Mouse (Mus musculus) left cerebral cortex, adult 2 months (tissue): ENCODE results near the gene Trio. TPM values are rescaled to one million over a fixed set of nuclear protein-coding genes. Genes with fewer than 3 reads are reported as not detected.

Experiments used
- DNase-seq, 2 experiments: peaks; one replicate each; pipeline ENCODE4 v3.0.0; 2021 to 2022; ENCODE audit warnings: low spot score in 2 of 2, mixed read lengths in 1 of 2; ENCODE audit errors: extremely low spot score in 1 of 2
- H3K27ac ChIP-seq: fragments of 200-600 bp; 2 replicates; pipeline ENCODE4 v1.8.1; 2022
- H3K4me3 ChIP-seq: fragments of 200-600 bp; 2 replicates; pipeline ENCODE4 v1.8.1; 2022
- CTCF ChIP-seq: fragments of 200-600 bp; IDR thresholded peaks from 2 replicates; pipeline ENCODE4 v1.8.1; 2022; ENCODE audit warnings: antibody characterized with exemption, mild to moderate bottlenecking, moderate library complexity
- intact Hi-C: fragments of 180-260 bp; cut with DNase I; formaldehyde crosslinking; loops from one replicate; pipeline ENCODE4 v1.15.1; 2025
- total RNA-seq, 2 experiments: library from RNA; stranded (reverse); gene quantifications; 2 replicates each; pipeline ENCODE4 v1.2.3; 2021

The Trio gene
- total RNA-seq, 2 experiments from 2014 or later: 252 to 279 TPM

GRCm38 (mm10) chr15:27810262-27810661 lies 215.4 kb downstream of the Trio start:
- no peak for DNase-seq
- H3K27ac ChIP-seq: peak overlapping the region; percentile 8; the same call in 1 of the 2 replicates
- no peak overlapping the region for H3K4me3 ChIP-seq
- TF ChIP-seq CTCF: no peak
- intact Hi-C loops: no loop called here

DNA sequence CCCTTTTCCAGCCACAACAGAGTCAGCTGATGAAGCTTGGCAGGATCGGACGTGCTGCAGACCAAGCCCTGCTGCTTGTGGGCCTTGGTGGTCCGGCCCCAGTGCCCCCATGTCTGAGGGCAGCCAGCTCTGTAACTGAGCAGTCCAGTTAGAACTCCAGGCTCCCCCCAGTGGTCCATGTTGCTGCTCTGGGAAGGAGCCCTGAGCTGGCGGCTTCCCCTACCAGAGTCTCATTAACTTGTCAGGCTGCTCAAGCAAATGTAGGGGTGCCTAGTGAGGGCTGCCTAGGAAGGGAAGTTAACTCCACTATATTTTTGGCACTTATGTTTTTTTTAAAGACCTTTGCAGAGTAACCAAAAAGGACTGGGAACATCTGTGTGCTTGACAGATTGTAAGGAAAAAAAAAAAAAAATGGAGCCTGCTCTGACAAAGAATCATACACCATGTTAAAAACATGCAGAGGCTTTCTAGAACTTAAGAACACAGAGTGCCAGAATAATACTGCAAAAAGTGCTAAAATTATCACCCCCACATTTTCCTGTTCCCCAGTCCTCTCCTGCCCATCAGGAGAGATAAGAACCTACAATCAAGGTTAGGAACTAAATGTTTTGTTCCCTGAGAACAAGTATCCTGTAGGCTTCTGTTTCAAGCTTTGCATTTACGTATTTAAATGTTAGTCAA lies 216.9 kb downstream of the Trio start:
- Histone ChIP-seq H3K27ac (peak overlapping the region; percentile 80), H3K4me3 (no peak overlapping the region)
- intact Hi-C loops: loop anchor here (2.0 to 5.0 kb wide), 2 partner anchors 20 to 56 kb away; no protein-coding TSS in a partner anchor
- peak; percentile 45 for TF ChIP-seq CTCF
- peak in 1 of 2 experiments; percentile 56 for DNase-seq

DNA sequence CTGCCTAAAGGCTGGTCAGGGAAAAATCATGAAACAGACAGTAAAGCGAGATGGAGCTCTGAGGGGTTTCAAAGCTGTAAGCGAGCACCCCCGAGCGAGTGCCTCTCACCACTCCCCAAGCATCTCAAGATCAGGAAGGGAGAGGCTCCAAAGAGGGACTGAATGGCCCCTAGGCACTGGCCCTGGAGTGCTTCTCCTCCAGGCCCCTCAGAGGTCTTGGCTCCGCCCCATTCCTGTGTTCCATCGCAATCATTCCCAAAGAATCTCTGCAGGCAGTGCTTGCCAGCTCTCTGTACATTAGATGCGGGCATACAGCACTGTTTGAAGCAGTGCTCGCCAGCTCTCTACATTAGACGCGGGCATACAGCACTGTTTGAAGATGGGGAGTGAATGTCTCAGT lies 219.4 kb downstream of the Trio start:
- intact Hi-C loops: loop anchor here (5.0 kb wide), 1 partner anchor 54 kb away; no protein-coding TSS in a partner anchor
- no peak for DNase-seq
- 0 out of 2 replicates have a peak overlapping the region, but pooled peaks have one; percentile 24 for H3K27ac ChIP-seq
- no peak for TF ChIP-seq CTCF
- H3K4me3 ChIP-seq: no peak overlapping the region

- DNase-seq: no peak
- intact Hi-C loops: loop anchor here (5.0 kb wide), 1 partner anchor 53 kb away; no protein-coding TSS in a partner anchor
- Histone ChIP-seq H3K4me3 (no peak overlapping the region), H3K27ac (peak overlapping the region; percentile 11; the same call in 1 of the 2 replicates)
- no peak for TF ChIP-seq CTCF
These were observed 220.0 kb downstream of the Trio start for GRCm38 (mm10) chr15:27805654-27806053.

GRCm38 (mm10) chr15:27804447-27804846 lies 221.2 kb downstream of the Trio start:
- peak overlapping the region; percentile 42 for H3K27ac ChIP-seq
- intact Hi-C loops: no loop called here
- H3K4me3 ChIP-seq: no peak overlapping the region

DNA sequence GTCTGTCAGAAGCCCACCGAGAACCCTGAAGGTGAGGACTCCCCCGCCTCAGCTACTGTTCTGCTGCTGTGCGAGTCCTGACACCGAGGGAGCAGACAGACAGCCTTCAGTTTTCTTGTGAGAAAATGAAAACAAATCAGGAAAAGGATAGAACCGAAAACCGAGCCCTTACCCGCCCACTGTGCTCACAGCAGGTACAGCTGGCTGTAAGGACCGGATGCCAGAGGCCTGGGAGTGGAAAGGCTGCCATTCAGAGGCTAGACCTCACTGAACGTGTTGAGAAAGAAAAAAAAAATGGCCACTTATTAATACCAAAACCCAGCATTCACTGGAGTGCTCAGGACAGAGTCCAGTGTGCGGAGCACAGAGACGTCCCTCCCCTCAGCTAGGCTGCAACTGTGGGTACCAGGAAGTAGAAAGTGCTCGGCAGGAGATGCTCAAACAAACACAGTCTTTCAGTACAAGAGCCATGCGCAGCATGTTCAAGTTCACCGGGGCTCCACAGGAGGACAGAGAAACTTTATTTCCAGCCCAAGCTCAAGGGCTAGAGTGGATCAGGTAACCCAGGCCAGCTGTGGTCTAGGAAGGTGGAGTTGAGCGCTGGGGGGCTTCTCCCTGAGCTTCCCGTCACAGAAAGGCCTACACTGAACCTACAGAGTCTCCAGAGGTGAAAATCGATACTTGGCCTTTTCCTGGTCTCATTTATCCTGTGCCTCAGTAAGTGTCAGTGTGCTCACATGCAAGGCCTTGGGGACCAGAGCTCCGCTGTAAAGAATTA lies 221.9 kb downstream of the Trio start:
- DNase-seq: no peak
- no peak for TF ChIP-seq CTCF
- Histone ChIP-seq H3K4me3 (no peak overlapping the region), H3K27ac (peak overlapping the region; percentile 42)
- intact Hi-C loops: no loop called here

More at GRCm38 (mm10) chr15:27804447-27804846, 221.2 kb downstream of the Trio start:
- no peak for TF ChIP-seq CTCF
- DNase-seq: no peak

- intact Hi-C loops: no loop called here
- H3K27ac ChIP-seq: peak overlapping the region; percentile 77
- DNase-seq: no peak
- H3K4me3 ChIP-seq: no peak overlapping the region
- no peak for TF ChIP-seq CTCF
These were observed 223.4 kb downstream of the Trio start for GRCm38 (mm10) chr15:27802243-27802642.

GRCm38 (mm10) chr15:27801177-27801576 lies 224.5 kb downstream of the Trio start:
- H3K27ac ChIP-seq: peak overlapping the region; percentile 77; the same call in 1 of the 2 replicates
- TF ChIP-seq CTCF: no peak
- intact Hi-C loops: no loop called here
- no peak for DNase-seq
- H3K4me3 ChIP-seq: no peak overlapping the region

- TF ChIP-seq CTCF: no peak
- DNase-seq: no peak
- no peak overlapping the region for H3K4me3 ChIP-seq
- intact Hi-C loops: no loop called here
- H3K27ac ChIP-seq: peak overlapping the region; percentile 77
These were observed 228.0 kb downstream of the Trio start for GRCm38 (mm10) chr15:27797480-27798155.

DNA sequence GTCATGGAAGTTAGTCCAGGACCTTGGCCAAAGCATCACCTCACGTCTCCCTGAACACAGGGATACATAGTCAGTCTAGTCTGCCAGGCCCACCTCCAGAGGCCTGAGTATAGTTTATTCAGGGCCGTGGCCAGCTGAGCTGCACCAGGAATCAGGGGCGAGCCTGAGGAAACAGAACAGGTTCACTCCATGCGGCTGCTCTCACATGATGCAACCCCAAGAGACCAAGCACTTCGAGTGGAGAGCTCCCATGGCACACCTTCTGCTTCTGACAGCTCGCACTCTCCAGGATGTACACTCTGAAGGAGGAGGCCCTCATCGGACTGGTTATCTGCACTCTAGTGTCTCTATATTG lies 228.8 kb downstream of the Trio start:
- DNase-seq: no peak
- no peak for TF ChIP-seq CTCF
- H3K4me3 ChIP-seq: no peak overlapping the region
- intact Hi-C loops: no loop called here
- peak overlapping the region; percentile 77 for H3K27ac ChIP-seq

- DNase-seq: peak in 1 of 2 experiments; percentile 7
- no peak for TF ChIP-seq CTCF
- Histone ChIP-seq H3K4me3 (no peak overlapping the region), H3K27ac (peak overlapping the region; percentile 86)
- intact Hi-C loops: no loop called here
These were observed 229.4 kb downstream of the Trio start for GRCm38 (mm10) chr15:27795942-27796867.
